Mouse (Mus musculus) hindbrain, embryonic 15.5 days (tissue): ENCODE data around the gene Ly6g5b. TPM values are rescaled to one million over a fixed set of nuclear protein-coding genes. Genes with fewer than 3 reads are reported as not detected.
A peak's percentile ranks its signal among the peaks of the same experiment; 100 is the strongest.

Experiments
- ATAC-seq: fragments of 200-750 bp; cut with Nextera tagmentation; 2 replicates; pipeline ENCODE4 v1.8.0; 2017; ENCODE audit warnings: low read depth, moderate number of reproducible peaks, moderate TSS enrichment; ENCODE audit not compliant: low FRiP score
- H3K27ac ChIP-seq: fragments of 300-500 bp; sonication (generic); replicated peaks from 2 replicates; pipeline ENCODE4 v1.5.1; 2015; ENCODE audit warnings: mild to moderate bottlenecking, inconsistent platforms
- H3K27me3 ChIP-seq: fragments of 300-500 bp; sonication (generic); 2 replicates; pipeline ENCODE4 v1.6.1; 2015; ENCODE audit warnings: control low read depth, inconsistent platforms
- H3K36me3 ChIP-seq: fragments of 300-500 bp; sonication (generic); 2 replicates; pipeline ENCODE4 v1.6.1; 2015; ENCODE audit warnings: control low read depth, inconsistent platforms
- H3K4me1 ChIP-seq: fragments of 300-500 bp; sonication (generic); replicated peaks from 2 replicates; pipeline ENCODE4 v1.6.1; 2015; ENCODE audit warnings: control low read depth, inconsistent platforms
- H3K4me2 ChIP-seq: fragments of 300-500 bp; sonication (generic); 2 replicates; pipeline ENCODE4 v1.6.1; 2015; ENCODE audit warnings: moderate library complexity, mild to moderate bottlenecking, inconsistent platforms
- H3K4me3 ChIP-seq: fragments of 300-500 bp; sonication (generic); 2 replicates; pipeline ENCODE4 v1.5.1; 2015; ENCODE audit warnings: mild to moderate bottlenecking, inconsistent platforms
- H3K9ac ChIP-seq: fragments of 300-500 bp; sonication (generic); 2 replicates; pipeline ENCODE4 v1.6.1; 2015; ENCODE audit warnings: inconsistent platforms
- H3K9me3 ChIP-seq: fragments of 300-500 bp; sonication (generic); 2 replicates; pipeline ENCODE4 v1.6.1; 2016; ENCODE audit warnings: control low read depth, inconsistent platforms
- WGBS: fragments of 180-500 bp; shearing (Covaris S2); methylation state at CpG from one replicate; pipeline ENCODE4 v1.1.7; 2015; 5-methylcytosine and 5-hydroxymethylcytosine counted together
- polyA plus RNA-seq: library from polyadenylated mRNA; unstranded; fragments of >200 nt; fragmentation: Nextera tagmentation; extraction: Ambion mirVana; gene quantifications from 2 replicates; pipeline ENCODE4 v1.2.1, GENCODE M21; 2015

Ly6g5b gene
- polyA plus RNA-seq, 1 experiment from 2014 or later = 1.1 TPM

DNA sequence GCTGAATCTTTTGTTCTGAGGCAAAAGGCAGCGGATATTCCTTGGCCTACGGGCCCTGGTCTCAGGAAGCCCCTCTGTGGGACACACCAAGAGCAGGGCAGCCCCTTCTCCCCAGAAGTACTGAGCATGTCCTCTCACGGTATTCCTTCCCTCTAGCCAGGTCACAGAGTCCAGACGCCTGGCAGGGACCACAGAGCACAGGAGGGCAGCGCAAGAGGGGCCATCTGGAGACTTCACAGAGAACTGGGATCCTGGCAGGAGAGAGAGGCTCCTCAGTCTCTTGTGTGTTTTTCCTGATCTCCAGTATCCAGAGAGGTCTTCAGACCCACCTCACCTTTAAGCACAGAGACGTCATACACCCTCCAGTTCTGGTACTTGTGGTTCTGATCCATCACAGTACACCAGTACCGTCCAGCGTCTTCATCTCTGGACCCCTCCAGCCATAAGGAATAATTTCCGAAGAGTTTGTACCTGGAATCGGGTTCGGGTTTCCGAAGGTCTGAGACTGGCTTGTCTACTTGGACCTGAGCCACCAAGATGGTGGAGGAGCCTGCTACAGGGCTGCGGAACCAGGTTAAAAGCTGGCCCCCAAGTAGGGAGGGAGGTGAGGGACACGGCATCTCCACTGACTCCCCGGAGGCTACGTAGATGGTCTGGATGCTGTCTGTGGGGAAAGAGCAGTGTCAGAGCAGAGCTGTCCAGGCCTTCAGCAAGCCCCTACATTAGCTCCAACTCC is 32.2 kb downstream of the Ly6g5b start:
- 86% methylated on average over 16 of the region's 16 CpGs for WGBS
- Histone ChIP-seq H3K36me3 (no peaks in the 10 kb centered on the region), H3K4me3 (no peak overlapping the region), H3K9ac (no peak overlapping the region), H3K4me2 (no peak overlapping the region), H3K4me1 (peaks cover under 1% of the 10 kb centered on the region; the same call in 1 of the 2 replicates), H3K27ac (no peak overlapping the region), H3K27me3 (no peaks in the 10 kb centered on the region), H3K9me3 (no peaks in the 10 kb centered on the region)
- ATAC-seq = no peak

- Histone ChIP-seq H3K4me3 (no peak overlapping the region), H3K36me3 (no peaks in the 10 kb centered on the region), H3K4me2 (no peak overlapping the region), H3K27ac (no peak overlapping the region), H3K27me3 (no peaks in the 10 kb centered on the region), H3K9ac (no peak overlapping the region), H3K4me1 (peaks cover 8% of the 10 kb centered on the region; the same call in 1 of the 2 replicates), H3K9me3 (no peaks in the 10 kb centered on the region)
- WGBS = 66% methylated on average over 4 of the region's 4 CpGs
- no peak for ATAC-seq
Measured at GRCm38 (mm10) chr17:35080710-35081109, 34.5 kb downstream of the Ly6g5b start.

GRCm38 (mm10) chr17:35080248-35080647 is 35.0 kb downstream of the Ly6g5b start:
- no peak overlapping the region for H3K4me3 ChIP-seq
- no peak for ATAC-seq
- no peaks in the 10 kb centered on the region for H3K9me3 ChIP-seq
- H3K36me3 ChIP-seq = no peaks in the 10 kb centered on the region
- H3K4me2 ChIP-seq = no peak overlapping the region
- H3K27me3 ChIP-seq = no peaks in the 10 kb centered on the region
- H3K27ac ChIP-seq = no peak overlapping the region
- H3K4me1 ChIP-seq = peaks cover 8% of the 10 kb centered on the region; the same call in 1 of the 2 replicates
- H3K9ac ChIP-seq = no peak overlapping the region
- 64% methylated on average over 6 of the region's 6 CpGs for WGBS

DNA sequence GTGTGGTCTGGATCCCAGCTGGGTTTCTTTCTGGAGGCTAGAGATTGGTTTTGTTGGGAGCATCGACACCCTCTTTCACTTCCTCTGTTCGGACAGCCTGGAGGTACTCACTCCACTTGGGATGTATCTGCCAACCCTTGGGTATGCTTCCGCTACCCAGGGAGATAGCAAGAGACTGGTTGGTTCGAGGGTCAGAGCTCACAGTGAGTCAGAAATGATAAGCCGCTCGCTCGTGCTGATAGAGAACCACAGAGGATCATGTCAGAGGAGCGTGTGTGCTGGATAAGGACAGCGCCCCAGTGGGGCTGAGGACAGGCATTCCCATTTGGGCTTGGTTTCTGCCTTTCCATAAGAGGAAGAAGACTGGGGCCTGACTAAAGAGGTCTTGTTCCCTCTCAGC is 35.5 kb downstream of the Ly6g5b start:
- no peak overlapping the region for H3K27ac ChIP-seq
- no peak overlapping the region for H3K4me3 ChIP-seq
- WGBS = 70% methylated on average over 9 of the region's 9 CpGs

GRCm38 (mm10) chr17:35077786-35078233 is 37.4 kb downstream of the Ly6g5b start, which contains the start of gene Ly6g6d:
Ly6g6d (minus strand) TSS chr17:35078065.
- H3K4me1 ChIP-seq = peaks cover 8% of the 10 kb centered on the region; the same call in 1 of the 2 replicates
- no peaks in the 10 kb centered on the region for H3K9me3 ChIP-seq
- no peaks in the 10 kb centered on the region for H3K27me3 ChIP-seq
- peak within 1 kb of the TSS; percentile 10; the same call in 1 of the 2 replicates for H3K9ac ChIP-seq
- no peak for ATAC-seq
- H3K27ac ChIP-seq = no peak within 1 kb of the TSS
- H3K4me3 ChIP-seq = peak within 1 kb of the TSS; percentile 20
- WGBS = 18% methylated on average over 14 of the region's 14 CpGs
- peak within 1 kb of the TSS; percentile 49 for H3K4me2 ChIP-seq
- H3K36me3 ChIP-seq = no peaks in the 10 kb centered on the region

More for the DNA sequence above, 35.5 kb downstream of the Ly6g5b start:
- H3K4me1 ChIP-seq = peaks cover 8% of the 10 kb centered on the region; the same call in 1 of the 2 replicates
- no peak overlapping the region for H3K4me2 ChIP-seq
- no peaks in the 10 kb centered on the region for H3K9me3 ChIP-seq
- no peak overlapping the region for H3K9ac ChIP-seq
- no peak for ATAC-seq
- no peaks in the 10 kb centered on the region for H3K36me3 ChIP-seq
- H3K27me3 ChIP-seq = no peaks in the 10 kb centered on the region

- peak overlapping the region; percentile 49 for H3K4me2 ChIP-seq
Measured at GRCm38 (mm10) chr17:35077285-35077684, 37.9 kb downstream of the Ly6g5b start.

GRCm38 (mm10) chr17:35076507-35077176 is 38.6 kb downstream of the Ly6g5b start, which contains the start of gene Ly6g6e:
Ly6g6e (plus strand) TSS chr17:35076902.
- peak within 1 kb of the TSS; percentile 10; the same call in 1 of the 2 replicates for H3K9ac ChIP-seq
- H3K9me3 ChIP-seq = no peaks in the 10 kb centered on the region
- H3K4me1 ChIP-seq = peaks cover 8% of the 10 kb centered on the region; the same call in 1 of the 2 replicates
- H3K27me3 ChIP-seq = no peaks in the 10 kb centered on the region
- WGBS = 35% methylated on average over 10 of the region's 10 CpGs
- peak within 1 kb of the TSS; percentile 49 for H3K4me2 ChIP-seq
- no peaks in the 10 kb centered on the region for H3K36me3 ChIP-seq
- no peak within 1 kb of the TSS for H3K27ac ChIP-seq
- peak within 1 kb of the TSS; percentile 20 for H3K4me3 ChIP-seq
- ATAC-seq = no peak

More at GRCm38 (mm10) chr17:35077285-35077684, 37.9 kb downstream of the Ly6g5b start:
- H3K27me3 ChIP-seq = no peaks in the 10 kb centered on the region
- H3K9ac ChIP-seq = no peak overlapping the region
- 27% methylated on average over 2 of the region's 2 CpGs for WGBS
- ATAC-seq = 0 out of 2 replicates have a peak, but pooled peaks have one; percentile 27
- H3K27ac ChIP-seq = no peak overlapping the region
- H3K36me3 ChIP-seq = no peaks in the 10 kb centered on the region
- H3K4me3 ChIP-seq = peak overlapping the region; percentile 20; the same call in 1 of the 2 replicates
- no peaks in the 10 kb centered on the region for H3K9me3 ChIP-seq
- peaks cover 8% of the 10 kb centered on the region; the same call in 1 of the 2 replicates for H3K4me1 ChIP-seq

- 57% methylated on average over 17 of the region's 17 CpGs for WGBS
Measured at GRCm38 (mm10) chr17:35074097-35074496, 41.1 kb downstream of the Ly6g5b start.

GRCm38 (mm10) chr17:35071454-35071853 is 43.8 kb downstream of the Ly6g5b start:
- peaks cover 7% of the 10 kb centered on the region; the same call in 1 of the 2 replicates for H3K27me3 ChIP-seq
- no peaks in the 10 kb centered on the region for H3K4me1 ChIP-seq
- H3K36me3 ChIP-seq = no peaks in the 10 kb centered on the region
- H3K4me3 ChIP-seq = no peak overlapping the region
- ATAC-seq = no peak
- no peak overlapping the region for H3K9ac ChIP-seq
- 81% methylated on average over 9 of the region's 9 CpGs for WGBS
- H3K9me3 ChIP-seq = no peaks in the 10 kb centered on the region
- H3K27ac ChIP-seq = no peak overlapping the region
- no peak overlapping the region for H3K4me2 ChIP-seq

More at GRCm38 (mm10) chr17:35074097-35074496, 41.1 kb downstream of the Ly6g5b start:
- no peak overlapping the region for H3K9ac ChIP-seq
- no peak overlapping the region for H3K4me2 ChIP-seq
- no peak overlapping the region for H3K4me3 ChIP-seq
- H3K36me3 ChIP-seq = no peaks in the 10 kb centered on the region
- no peaks in the 10 kb centered on the region for H3K27me3 ChIP-seq
- no peak for ATAC-seq
- H3K4me1 ChIP-seq = peaks cover 8% of the 10 kb centered on the region; the same call in 1 of the 2 replicates
- H3K27ac ChIP-seq = no peak overlapping the region
- no peaks in the 10 kb centered on the region for H3K9me3 ChIP-seq

GRCm38 (mm10) chr17:35070556-35071229 is 44.5 kb downstream of the Ly6g5b start:
- ATAC-seq = no peak
- 60% methylated on average over 6 of the region's 6 CpGs for WGBS

GRCm38 (mm10) chr17:35068213-35068914 is 46.9 kb downstream of the Ly6g5b start:
- Histone ChIP-seq H3K4me3 (no peak overlapping the region), H3K4me1 (peaks cover 11% of the 10 kb centered on the region), H3K9me3 (no peaks in the 10 kb centered on the region), H3K27me3 (peaks cover 31% of the 10 kb centered on the region), H3K27ac (no peak overlapping the region), H3K36me3 (no peaks in the 10 kb centered on the region), H3K9ac (no peak overlapping the region), H3K4me2 (no peak overlapping the region)
- 88% methylated on average over 17 of the region's 17 CpGs for WGBS
- ATAC-seq = no peak

More at GRCm38 (mm10) chr17:35070556-35071229, 44.5 kb downstream of the Ly6g5b start:
- Histone ChIP-seq H3K36me3 (no peaks in the 10 kb centered on the region), H3K4me3 (no peak overlapping the region), H3K27me3 (peaks cover 13% of the 10 kb centered on the region), H3K27ac (no peak overlapping the region), H3K4me2 (no peak overlapping the region), H3K9me3 (no peaks in the 10 kb centered on the region), H3K9ac (no peak overlapping the region), H3K4me1 (peaks cover under 1% of the 10 kb centered on the region)
